In genomic region chr17:5190367-5190766, GRCm38 (mm10) we compare ENCODE assay signal across 8 mouse cellular contexts.
A peak's percentile ranks its signal among the peaks of the same experiment; 100 is the strongest.
DNase-seq lines count a peak whose midpoint lies in the region; ATAC-seq and TF ChIP-seq lines count a peak whose summit lies in the region.

No protein-coding gene starts in this region.

- peak overlapping the region; percentile 80 for H3K4me2 ChIP-seq in heart, embryonic 12.5 days
- H3K4me2 ChIP-seq in embryonic facial prominence, embryonic 14.5 days (ENCODE audit: low read depth, low read length), result peak overlapping the region; percentile 89
- H3K4me2 ChIP-seq in neural tube, embryonic 15.5 days, result peak overlapping the region; percentile 76

- ATAC-seq in heart, embryonic 12.5 days (ENCODE audit: insufficient number of reproducible peaks, low FRiP score), result no peak
- no peak for ATAC-seq in embryonic facial prominence, embryonic 14.5 days (ENCODE audit: low read depth)
- no peak for ATAC-seq in neural tube, embryonic 15.5 days (ENCODE audit: low FRiP score)
- no peak for ATAC-seq in monocyte, adult 5-6 weeks (replicated peaks; ENCODE audit: insufficient number of reproducible peaks, low FRiP score, low TSS enrichment, poor library complexity, severe bottlenecking)

- H3K4me1 ChIP-seq in heart, embryonic 12.5 days (replicated peaks), result peaks cover 46% of the 10 kb centered on the region
- H3K4me1 ChIP-seq in ES-E14 (ENCODE audit: control insufficient read depth in 2 of 2, insufficient read depth in 2 of 2, low read length in 2 of 2, poor library complexity in 1 of 2), result no peaks in the 10 kb centered on the region
- peaks cover 9% of the 10 kb centered on the region for H3K4me1 ChIP-seq in embryonic facial prominence, embryonic 14.5 days (ENCODE audit: control insufficient read depth, insufficient read depth, low read length)
- H3K4me1 ChIP-seq in neural tube, embryonic 15.5 days, result peaks cover 46% of the 10 kb centered on the region

- peak overlapping the region; percentile 76; the same call in 1 of the 2 replicates for H3K9ac ChIP-seq in heart, embryonic 12.5 days
- H3K9ac ChIP-seq in ES-E14 (ENCODE audit: insufficient read depth, low read depth, low read length, poor library complexity, severe bottlenecking), result no peak overlapping the region; the same call in 1 of the 2 replicates
- peak overlapping the region; percentile 81 for H3K9ac ChIP-seq in embryonic facial prominence, embryonic 14.5 days (ENCODE audit: low read depth, low read length)
- peak overlapping the region; percentile 69 for H3K9ac ChIP-seq in neural tube, embryonic 15.5 days (replicated peaks)

- H3K27ac ChIP-seq in heart, embryonic 12.5 days (ENCODE audit: poor library complexity, severe bottlenecking), result peak overlapping the region; percentile 97
- H3K27ac ChIP-seq in ES-E14 (ENCODE audit: insufficient read depth, low read depth, low read length, poor library complexity, severe bottlenecking), result no peak overlapping the region; the same call in 1 of the 2 replicates
- peak overlapping the region; percentile 99 for H3K27ac ChIP-seq in embryonic facial prominence, embryonic 14.5 days (replicated peaks; ENCODE audit: low read depth, low read length)
- H3K27ac ChIP-seq in neural tube, embryonic 15.5 days (replicated peaks), result peak overlapping the region; percentile 92

- no peaks in the 10 kb centered on the region for H3K27me3 ChIP-seq in heart, embryonic 12.5 days (replicated peaks)
- no peaks in the 10 kb centered on the region for H3K27me3 ChIP-seq in embryonic facial prominence, embryonic 14.5 days (replicated peaks; ENCODE audit: control insufficient read depth, insufficient read depth, low read length)
- H3K27me3 ChIP-seq in neural tube, embryonic 15.5 days (replicated peaks), result no peaks in the 10 kb centered on the region

- in situ Hi-C loops in ES-E14 (cut with MboI; ENCODE audit: low sequenced_read_pairs in 2 of 2, unreplicated experiment in 2 of 2), result no loop called here

- H3K9me3 ChIP-seq in heart, embryonic 12.5 days (replicated peaks), result no peaks in the 10 kb centered on the region
- H3K9me3 ChIP-seq in ES-E14 (ENCODE audit: control insufficient read depth, insufficient read depth, low read depth, low read length), result no peaks in the 10 kb centered on the region
- H3K9me3 ChIP-seq in embryonic facial prominence, embryonic 14.5 days (ENCODE audit: control insufficient read depth, low read length), result no peaks in the 10 kb centered on the region
- H3K9me3 ChIP-seq in neural tube, embryonic 15.5 days (replicated peaks), result no peaks in the 10 kb centered on the region

- 27% methylated on average over 3 of the region's 3 CpGs for WGBS in heart, embryonic 12.5 days
- WGBS in embryonic facial prominence, embryonic 14.5 days, result 22% methylated on average over 3 of the region's 3 CpGs
- WGBS in neural tube, embryonic 15.5 days, result 24% methylated on average over 3 of the region's 3 CpGs

- no peak for DNase-seq in heart, adult 18-20 months
- DNase-seq in ES-E14 (ENCODE audit: low read depth, low spot score), result no peak
- DNase-seq in embryonic facial prominence, embryonic 14.5 days (ENCODE audit: low spot score), result no peak
- peak; percentile 27 to 36 for DNase-seq in kidney, postnatal 36 days
- no peak for DNase-seq in adrenal gland, adult 18-20 months (ENCODE audit: low spot score in 2 of 2)

- peak overlapping the region; percentile 48 for H3K4me3 ChIP-seq in heart, embryonic 12.5 days
- H3K4me3 ChIP-seq in ES-E14 (ENCODE audit: insufficient read depth in 1 of 2, low read depth in 1 of 2, low read length in 2 of 2, poor library complexity in 1 of 2, severe bottlenecking in 1 of 2), result peak overlapping the region; percentile 76 to 77
- H3K4me3 ChIP-seq in embryonic facial prominence, embryonic 14.5 days (ENCODE audit: low read depth, low read length), result peak overlapping the region; percentile 58
- H3K4me3 ChIP-seq in neural tube, embryonic 15.5 days (replicated peaks), result peak overlapping the region; percentile 58

- H3K36me3 ChIP-seq in heart, embryonic 12.5 days, result no peaks in the 10 kb centered on the region
- no peaks in the 10 kb centered on the region for H3K36me3 ChIP-seq in ES-E14 (ENCODE audit: control insufficient read depth, insufficient read depth, low read length, poor library complexity, severe bottlenecking)
- no peaks in the 10 kb centered on the region for H3K36me3 ChIP-seq in embryonic facial prominence, embryonic 14.5 days (ENCODE audit: control insufficient read depth, insufficient read depth, low read length)
- no peaks in the 10 kb centered on the region for H3K36me3 ChIP-seq in neural tube, embryonic 15.5 days

TF ChIP-seq in ES-E14, 5 proteins besides CTCF, POLR2A, EP300 and RAD21:
- TF ChIP-seq ZNF384 (IDR thresholded peaks at IDR 0.05; ENCODE audit: low read depth, low read length), result no peak
- TF ChIP-seq MAFK (IDR thresholded peaks at IDR 0.05; ENCODE audit: insufficient read depth, low read depth, low read length), result no peak
- no peak for TF ChIP-seq CHD2 (IDR thresholded peaks at IDR 0.05; ENCODE audit: low read depth, low read length)
- no peak for TF ChIP-seq HCFC1 (IDR thresholded peaks at IDR 0.05; ENCODE audit: borderline replicate concordance, insufficient read depth, low read length)
- TF ChIP-seq ZC3H11A (IDR thresholded peaks at IDR 0.05; ENCODE audit: borderline replicate concordance, low read depth, low read length), result no peak

Comparison
In these comparisons a context has a peak if more than half of its experiments do, and no peak if none do; other contexts are left out.
1. DNase-seq: peak in kidney, postnatal 36 days (2 of 2); none in heart, adult 18-20 months (0 of 2), ES-E14 (single experiment), embryonic facial prominence, embryonic 14.5 days (single experiment) and adrenal gland, adult 18-20 months (0 of 2).
2. Peak in every context shown above with its lines, with median percentiles within 50 percentile points of each other: H3K4me2 ChIP-seq and H3K4me3 ChIP-seq.